Mouse (Mus musculus) liver, embryonic 15.5 days (tissue): ENCODE data around the gene Il1r2. TPM values are rescaled to one million over a fixed set of nuclear protein-coding genes. Genes with fewer than 3 reads are reported as not detected.

ENCODE experiments used
- ATAC-seq: fragments of 200-750 bp; cut with Nextera tagmentation; 2 replicates; pipeline ENCODE4 v1.8.0; 2017; ENCODE audit warnings: moderate number of reproducible peaks, mild to moderate bottlenecking, moderate library complexity; ENCODE audit not compliant: insufficient read depth
- H3K27ac ChIP-seq: fragments of 300-500 bp; sonication (generic); replicated peaks from 2 replicates; pipeline ENCODE4 v1.5.1; 2015; ENCODE audit warnings: mild to moderate bottlenecking, inconsistent platforms
- H3K27me3 ChIP-seq: fragments of 300-500 bp; sonication (generic); 2 replicates; pipeline ENCODE4 v1.6.1; 2015; ENCODE audit warnings: mild to moderate bottlenecking, inconsistent platforms
- H3K36me3 ChIP-seq: fragments of 300-500 bp; sonication (generic); replicated peaks from 2 replicates; pipeline ENCODE4 v1.6.1; 2015; ENCODE audit warnings: moderate library complexity, mild to moderate bottlenecking, inconsistent platforms
- H3K4me1 ChIP-seq: fragments of 300-500 bp; sonication (generic); replicated peaks from 2 replicates; pipeline ENCODE4 v1.6.1; 2015; ENCODE audit warnings: inconsistent platforms
- H3K4me2 ChIP-seq: fragments of 300-500 bp; sonication (generic); 2 replicates; pipeline ENCODE4 v1.6.1; 2015; ENCODE audit warnings: moderate library complexity, mild to moderate bottlenecking, inconsistent platforms
- H3K4me3 ChIP-seq: fragments of 300-500 bp; sonication (generic); replicated peaks from 2 replicates; pipeline ENCODE4 v1.5.1; 2015; ENCODE audit warnings: mild to moderate bottlenecking, inconsistent platforms
- H3K9ac ChIP-seq: fragments of 300-500 bp; sonication (generic); 2 replicates; pipeline ENCODE4 v1.6.1; 2015; ENCODE audit warnings: moderate library complexity, mild to moderate bottlenecking, inconsistent platforms
- H3K9me3 ChIP-seq: fragments of 300-500 bp; sonication (generic); replicated peaks from 2 replicates; pipeline ENCODE4 v1.6.1; 2016; ENCODE audit warnings: inconsistent platforms
- WGBS: fragments of 180-500 bp; shearing (Covaris S2); methylation state at CpG from one replicate; pipeline ENCODE4 v1.1.7; 2015; ENCODE audit warnings: mixed read lengths; ENCODE audit not compliant: insufficient replicate concordance; 5-methylcytosine and 5-hydroxymethylcytosine counted together
- polyA plus RNA-seq: library from polyadenylated mRNA; unstranded; fragments of >200 nt; fragmentation: Nextera tagmentation; extraction: Ambion mirVana; gene quantifications from 2 replicates; pipeline ENCODE4 v1.2.1, GENCODE M21; 2015

The Il1r2 gene
- 1.8 and 1.9 TPM in 2 replicates for polyA plus RNA-seq

GRCm38 (mm10) chr1:40073779-40074178, at the start of gene Il1r2:
Gene Il1r2, plus strand, starts transcription at chr1:40074079.
- 64% methylated on average over 5 of the region's 5 CpGs for WGBS
- no peak within 1 kb of the TSS for H3K4me2 ChIP-seq
- no peak within 1 kb of the TSS for H3K9ac ChIP-seq
- no peaks in the 10 kb centered on the region for H3K36me3 ChIP-seq
- no peaks in the 10 kb centered on the region for H3K4me1 ChIP-seq
- no peak for ATAC-seq
- no peaks in the 10 kb centered on the region for H3K27me3 ChIP-seq
- H3K9me3 ChIP-seq, result no peaks in the 10 kb centered on the region
- H3K27ac ChIP-seq, result no peak within 1 kb of the TSS
- H3K4me3 ChIP-seq, result no peak within 1 kb of the TSS

- H3K4me3 ChIP-seq, result no peak overlapping the region
- no peak overlapping the region for H3K9ac ChIP-seq
- H3K4me1 ChIP-seq, result no peaks in the 10 kb centered on the region
- H3K4me2 ChIP-seq, result no peak overlapping the region
- no peaks in the 10 kb centered on the region for H3K9me3 ChIP-seq
- H3K36me3 ChIP-seq, result peaks cover 24% of the 10 kb centered on the region
- ATAC-seq, result no peak
- no peaks in the 10 kb centered on the region for H3K27me3 ChIP-seq
- no peak overlapping the region for H3K27ac ChIP-seq
- WGBS, result 86% methylated on average over 27 of the region's 27 CpGs
Measured at GRCm38 (mm10) chr1:40024554-40025320, 49.1 kb upstream of the Il1r2 start.

- no peak overlapping the region for H3K4me2 ChIP-seq
- no peak overlapping the region for H3K4me3 ChIP-seq
- no peaks in the 10 kb centered on the region for H3K9me3 ChIP-seq
- H3K36me3 ChIP-seq, result peaks cover 23% of the 10 kb centered on the region
- H3K27ac ChIP-seq, result no peak overlapping the region
- H3K27me3 ChIP-seq, result no peaks in the 10 kb centered on the region
- 76% methylated on average over 5 of the region's 5 CpGs for WGBS
- no peak overlapping the region for H3K9ac ChIP-seq
- no peak for ATAC-seq
- H3K4me1 ChIP-seq, result no peaks in the 10 kb centered on the region
Measured at GRCm38 (mm10) chr1:40025416-40025815, 48.5 kb upstream of the Il1r2 start.

- Histone ChIP-seq H3K4me3 (no peak overlapping the region), H3K27ac (no peak overlapping the region), H3K9ac (no peak overlapping the region), H3K9me3 (no peaks in the 10 kb centered on the region), H3K27me3 (no peaks in the 10 kb centered on the region), H3K36me3 (peaks cover 19% of the 10 kb centered on the region), H3K4me1 (no peaks in the 10 kb centered on the region), H3K4me2 (no peak overlapping the region)
- no peak for ATAC-seq
- WGBS, result 49% methylated on average over 7 of the region's 7 CpGs
Measured at GRCm38 (mm10) chr1:40027116-40027620, 46.7 kb upstream of the Il1r2 start.

GRCm38 (mm10) chr1:40028207-40028998, 45.5 kb upstream of the Il1r2 start:
- H3K36me3 ChIP-seq, result peaks cover 8% of the 10 kb centered on the region
- no peaks in the 10 kb centered on the region for H3K4me1 ChIP-seq
- 72% methylated on average over 12 of the region's 12 CpGs for WGBS
- H3K27ac ChIP-seq, result no peak overlapping the region
- no peaks in the 10 kb centered on the region for H3K9me3 ChIP-seq
- H3K4me2 ChIP-seq, result no peak overlapping the region
- H3K9ac ChIP-seq, result no peak overlapping the region
- H3K27me3 ChIP-seq, result no peaks in the 10 kb centered on the region
- no peak for ATAC-seq
- no peak overlapping the region for H3K4me3 ChIP-seq

GRCm38 (mm10) chr1:40029597-40029996, 44.3 kb upstream of the Il1r2 start:
- 68% methylated on average over 5 of the region's 5 CpGs for WGBS
- Histone ChIP-seq H3K4me3 (no peak overlapping the region), H3K9me3 (no peaks in the 10 kb centered on the region), H3K4me1 (no peaks in the 10 kb centered on the region), H3K36me3 (peaks cover 7% of the 10 kb centered on the region), H3K27ac (no peak overlapping the region), H3K27me3 (no peaks in the 10 kb centered on the region), H3K4me2 (no peak overlapping the region), H3K9ac (no peak overlapping the region)
- ATAC-seq, result no peak

- peaks cover 3% of the 10 kb centered on the region; the same call in 1 of the 2 replicates for H3K36me3 ChIP-seq
- H3K9ac ChIP-seq, result no peak overlapping the region
- no peak overlapping the region for H3K4me3 ChIP-seq
- WGBS, result 56% methylated on average over 14 of the region's 14 CpGs
- H3K9me3 ChIP-seq, result no peaks in the 10 kb centered on the region
- H3K27me3 ChIP-seq, result no peaks in the 10 kb centered on the region
- ATAC-seq, result no peak; the same call in 1 of the 2 replicates
- no peak overlapping the region for H3K27ac ChIP-seq
- no peak overlapping the region for H3K4me2 ChIP-seq
- no peaks in the 10 kb centered on the region for H3K4me1 ChIP-seq
Measured at GRCm38 (mm10) chr1:40030287-40030975, 43.4 kb upstream of the Il1r2 start.

GRCm38 (mm10) chr1:40030976-40031356, 42.9 kb upstream of the Il1r2 start:
- Histone ChIP-seq H3K9me3 (no peaks in the 10 kb centered on the region), H3K9ac (no peak overlapping the region), H3K27ac (no peak overlapping the region), H3K27me3 (no peaks in the 10 kb centered on the region), H3K4me2 (no peak overlapping the region), H3K4me3 (no peak overlapping the region), H3K4me1 (no peaks in the 10 kb centered on the region), H3K36me3 (no peaks in the 10 kb centered on the region; the same call in 1 of the 2 replicates)
- no peak for ATAC-seq
- WGBS, result 76% methylated on average over 8 of the region's 8 CpGs

GRCm38 (mm10) chr1:40031626-40032025, 42.3 kb upstream of the Il1r2 start:
- no peak for ATAC-seq
- WGBS, result 59% methylated on average over 2 of the region's 2 CpGs
- H3K27me3 ChIP-seq, result no peaks in the 10 kb centered on the region

GRCm38 (mm10) chr1:40033315-40033714, 40.6 kb upstream of the Il1r2 start:
- Histone ChIP-seq H3K4me3 (no peak overlapping the region), H3K36me3 (no peaks in the 10 kb centered on the region), H3K27ac (no peak overlapping the region), H3K4me2 (no peak overlapping the region), H3K9ac (no peak overlapping the region), H3K9me3 (no peaks in the 10 kb centered on the region), H3K27me3 (no peaks in the 10 kb centered on the region), H3K4me1 (no peaks in the 10 kb centered on the region)
- 55% methylated on average over 4 of the region's 4 CpGs for WGBS
- no peak for ATAC-seq

More at GRCm38 (mm10) chr1:40031626-40032025, 42.3 kb upstream of the Il1r2 start:
- no peak overlapping the region for H3K4me2 ChIP-seq
- no peaks in the 10 kb centered on the region for H3K9me3 ChIP-seq
- no peak overlapping the region for H3K27ac ChIP-seq
- no peaks in the 10 kb centered on the region; the same call in 1 of the 2 replicates for H3K36me3 ChIP-seq
- H3K4me1 ChIP-seq, result no peaks in the 10 kb centered on the region
- no peak overlapping the region for H3K9ac ChIP-seq
- no peak overlapping the region for H3K4me3 ChIP-seq
